Mouse (Mus musculus) layer of hippocampus, postnatal 36 days (tissue): ENCODE measurements at regions not wholly inside any gene's neighbourhood (a gene's known extent, or its start where the extent isn't known, plus 50 kb on each side); places are given as distances from the start of the nearest gene placed in this dataset.

Experiments
- DNase-seq, 2 experiments: peaks; one replicate each; pipeline ENCODE4 v3.0.0; 2022

GRCm38 (mm10) chr3:147532196-147532595, 680.0 kb downstream of the Ttll7 start:
- DNase-seq: no peak

- no peak for DNase-seq
Observed at GRCm38 (mm10) chr3:147531608-147532180, 679.5 kb downstream of the Ttll7 start.
